Mouse (Mus musculus) kidney, adult 9 months (tissue): ENCODE data around the gene Olfr1316.

Experiments
- DNase-seq: peaks from one replicate; pipeline ENCODE4 v3.0.0; 2022

Olfr1316 gene

GRCm38 (mm10) chr2:112134877-112135276 is at the start of gene Olfr1316:
Gene Olfr1316 (minus strand): TSS chr2:112134977.
- DNase-seq, result no peak

- DNase-seq, result no peak
Measured at GRCm38 (mm10) chr2:112153898-112154297, 19.1 kb upstream of the Olfr1316 start, which contains the start of gene Olfr1318. Gene Olfr1318 (plus strand): TSS chr2:112154198.

GRCm38 (mm10) chr2:112140029-112140428 is 5.3 kb upstream of the Olfr1316 start, which contains the start of gene Olfr1317:
Gene Olfr1317 (plus strand): TSS chr2:112140329.
- no peak for DNase-seq

- no peak for DNase-seq
Measured at GRCm38 (mm10) chr2:112115340-112115739, 19.4 kb downstream of the Olfr1316 start, which contains the start of gene Olfr1315-ps1. Gene Olfr1315-ps1 (minus strand): TSS chr2:112115440.

GRCm38 (mm10) chr2:112096681-112097080 is 38.1 kb downstream of the Olfr1316 start, which contains the start of gene Olfr1314:
Gene Olfr1314 (minus strand): TSS chr2:112096781.
- no peak for DNase-seq

- no peak for DNase-seq
Measured at GRCm38 (mm10) chr2:112077743-112078142, 57.0 kb downstream of the Olfr1316 start, which contains the start of gene Olfr1313. Gene Olfr1313 (minus strand): TSS chr2:112077843.
